8 mouse cellular contexts compared by ENCODE assay signal in genomic region chr1:132982728-132983127, GRCm38 (mm10). TPM values are rescaled to one million over a fixed set of nuclear protein-coding genes. Genes with fewer than 3 reads are reported as not detected.
A peak's percentile ranks its signal among the peaks of the same experiment; 100 is the strongest.
DNase-seq lines count a peak whose midpoint lies in the region; ATAC-seq and TF ChIP-seq lines count a peak whose summit lies in the region.
"Had no signal": no experiment of that assay in that cellular context is flagged by ENCODE, and none has a peak within 500 bp of the region (broad histone marks: within the 10 kb centered on the region; RNA-seq: fewer than 3 reads in every experiment).

No protein-coding gene starts in this region.

- H3K4me3 ChIP-seq in ES-Bruce4 (ENCODE audit: low read depth, low read length) = no peak overlapping the region
- no peak overlapping the region for H3K4me3 ChIP-seq in kidney, postnatal 0 days (replicated peaks; ENCODE audit: low read depth, low read length)
- H3K4me3 ChIP-seq in liver, postnatal 0 days (ENCODE audit: low read depth, low read length) = no peak overlapping the region
- H3K4me3 ChIP-seq: lung, embryonic 15.5 days had no signal

- H3K27ac ChIP-seq in ES-Bruce4 (ENCODE audit: insufficient read depth, low read length) = no peak overlapping the region
- H3K27ac ChIP-seq in kidney, postnatal 0 days = no peak overlapping the region
- H3K27ac ChIP-seq in liver, postnatal 0 days (ENCODE audit: low read depth) = no peak overlapping the region
- H3K27ac ChIP-seq: lung, embryonic 15.5 days had no signal

- H3K9me3 ChIP-seq in ES-Bruce4 (replicated peaks; ENCODE audit: control insufficient read depth, insufficient read depth, low read length, poor library complexity, severe bottlenecking) = no peaks in the 10 kb centered on the region
- H3K9me3 ChIP-seq in kidney, postnatal 0 days (replicated peaks; ENCODE audit: low read length) = no peaks in the 10 kb centered on the region
- no peaks in the 10 kb centered on the region for H3K9me3 ChIP-seq in liver, postnatal 0 days (ENCODE audit: low read length)
- H3K9me3 ChIP-seq: lung, embryonic 15.5 days had no signal

- peak; percentile 56 for DNase-seq in WW6 (ENCODE audit: low read depth, low spot score)
- DNase-seq in cerebellum, postnatal 4 days (ENCODE audit: low spot score in 2 of 2) = peak; percentile 74 to 79
- peak; percentile 69 to 84 for DNase-seq in frontal cortex, postnatal 36 days (ENCODE audit: low spot score in 2 of 2)
- DNase-seq in kidney, postnatal 0 days (ENCODE audit: low spot score) = peak; percentile 80
- DNase-seq in liver, postnatal 0 days = peak; percentile 65
- DNase-seq in retina, embryonic 14.5 days (ENCODE audit: low spot score) = peak; percentile 85

- H3K4me1 ChIP-seq in ES-Bruce4 (ENCODE audit: control insufficient read depth, insufficient read depth, low read length) = no peaks in the 10 kb centered on the region
- H3K4me1 ChIP-seq in kidney, postnatal 0 days (replicated peaks; ENCODE audit: insufficient read depth, low read length) = no peaks in the 10 kb centered on the region
- H3K4me1 ChIP-seq in liver, postnatal 0 days (ENCODE audit: insufficient read depth) = no peaks in the 10 kb centered on the region
- H3K4me1 ChIP-seq: lung, embryonic 15.5 days had no signal

- H3K36me3 ChIP-seq in ES-Bruce4 (ENCODE audit: control insufficient read depth, insufficient read depth, low read length, poor library complexity, severe bottlenecking) = peaks cover 44% of the 10 kb centered on the region
- peaks cover 18% of the 10 kb centered on the region; the same call in 1 of the 2 replicates for H3K36me3 ChIP-seq in kidney, postnatal 0 days (ENCODE audit: insufficient read depth, low read length)
- peaks cover 35% of the 10 kb centered on the region for H3K36me3 ChIP-seq in liver, postnatal 0 days (replicated peaks; ENCODE audit: insufficient read depth, low read length)

- H3K27me3 ChIP-seq in ES-Bruce4 (ENCODE audit: control insufficient read depth, insufficient read depth, low read length, poor library complexity, severe bottlenecking) = no peaks in the 10 kb centered on the region
- no peaks in the 10 kb centered on the region for H3K27me3 ChIP-seq in kidney, postnatal 0 days (ENCODE audit: insufficient read depth, low read length)
- H3K27me3 ChIP-seq in liver, postnatal 0 days (ENCODE audit: insufficient read depth, low read length) = no peaks in the 10 kb centered on the region
- H3K27me3 ChIP-seq: lung, embryonic 15.5 days had no signal

- TF ChIP-seq EP300 in ES-Bruce4 (IDR thresholded peaks at IDR 0.05; ENCODE audit: insufficient read depth, low read depth, low read length) = no peak
- TF ChIP-seq EP300 in liver, postnatal 0 days (IDR thresholded peaks at IDR 0.05; ENCODE audit: low read depth) = no peak

- no peak overlapping the region for H3K9ac ChIP-seq in ES-Bruce4 (ENCODE audit: low read depth, poor library complexity, severe bottlenecking)
- H3K9ac ChIP-seq in kidney, postnatal 0 days (ENCODE audit: low read depth, low read length) = no peak overlapping the region
- no peak overlapping the region for H3K9ac ChIP-seq in liver, postnatal 0 days (replicated peaks)
- H3K9ac ChIP-seq: lung, embryonic 15.5 days had no signal

- ATAC-seq in kidney, postnatal 0 days (replicated peaks; ENCODE audit: low FRiP score, low read depth) = peak; percentile 46; the same call in 1 of the 2 replicates
- ATAC-seq in liver, postnatal 0 days = no peak

- H3K4me2 ChIP-seq in kidney, postnatal 0 days (ENCODE audit: low read length) = no peak overlapping the region
- no peak overlapping the region for H3K4me2 ChIP-seq in liver, postnatal 0 days (ENCODE audit: low read depth, low read length)
- H3K4me2 ChIP-seq: lung, embryonic 15.5 days had no signal

- TF ChIP-seq POLR2A in ES-Bruce4 (IDR thresholded peaks at IDR 0.05; ENCODE audit: insufficient read depth, low read length) = no peak

- peak; percentile 69 for TF ChIP-seq CTCF in ES-Bruce4 (IDR thresholded peaks at IDR 0.05; ENCODE audit: low read depth, low read length)
- peak; percentile 76 for TF ChIP-seq CTCF in kidney, postnatal 0 days (IDR thresholded peaks at IDR 0.05; ENCODE audit: low read depth)
- TF ChIP-seq CTCF in liver, postnatal 0 days (IDR thresholded peaks at IDR 0.05; ENCODE audit: low read depth) = peak; percentile 66

- WGBS in kidney, postnatal 0 days = 58% methylated on average over 7 of the region's 7 CpGs
- WGBS in liver, postnatal 0 days (ENCODE audit: insufficient replicate concordance) = 64% methylated on average over 7 of the region's 7 CpGs

RNA-seq across cellular contexts. Expression of gene Mdm4, which starts 47.6 kb away (rescaled TPM):
- polyA plus RNA-seq in ES-Bruce4 (2011; ENCODE audit: insufficient read depth, insufficient read length, low read depth, missing spikeins) = 484 and 490 TPM in 2 replicates
- 16.7 and 17.5 TPM in 2 replicates for polyA plus RNA-seq in kidney, postnatal 0 days (2015; fragmentation: Nextera tagmentation; extraction: Ambion mirVana)
- 5.8 and 9.0 TPM in 2 replicates for polyA plus RNA-seq in liver, postnatal 0 days (2015; fragmentation: Nextera tagmentation; extraction: Ambion mirVana)

Comparison
In these comparisons a context has a peak if more than half of its experiments do, and no peak if none do; other contexts are left out.
1. RNA of gene Mdm4, which starts 47.6 kb away (polyA plus RNA-seq): 484 to 490 TPM in ES-Bruce4; 16.7 to 17.5 TPM in kidney, postnatal 0 days and 5.8 to 9.0 TPM in liver, postnatal 0 days; every median in the first group is over 10 times any median in the second.
2. Peak in every context shown above with its lines, with median percentiles within 50 percentile points of each other: CTCF ChIP-seq and DNase-seq.